Mouse (Mus musculus): ENCODE measurements around the gene Rhobtb1. TPM values are rescaled to one million over a fixed set of nuclear protein-coding genes. Genes with fewer than 3 reads are reported as not detected.
A peak's percentile ranks its signal among the peaks of the same experiment; 100 is the strongest.

Gene Rhobtb1
- polyA plus RNA-seq, 1 experiment from 2014 or later, result 26.6 TPM

DNA sequence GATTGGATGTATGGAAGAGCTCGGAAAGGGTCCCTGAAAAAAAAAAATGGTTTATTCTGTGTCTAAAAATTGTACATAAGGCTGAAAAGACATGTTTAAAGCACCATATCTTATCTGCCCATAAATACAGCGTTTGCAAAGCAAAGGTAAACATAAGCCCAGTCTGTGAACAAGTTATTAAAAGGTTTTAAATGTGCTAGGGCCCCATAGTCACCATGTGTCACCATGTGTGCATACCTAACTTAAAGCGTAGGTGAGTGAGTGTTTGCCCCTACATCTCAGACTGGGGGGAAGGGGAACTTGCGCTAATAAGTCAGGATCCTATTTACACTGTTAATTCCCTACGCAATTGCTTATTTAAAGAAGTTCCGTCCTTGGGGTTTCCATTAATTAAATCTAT lies 5.2 kb downstream of the Rhobtb1 start:
- Histone ChIP-seq H3K9me3 (ENCODE audit: control insufficient read depth, low read length) (no peaks in the 10 kb centered on the region), H3K4me3 (ENCODE audit: low read length) (no peak overlapping the region), H3K27me3 (ENCODE audit: control insufficient read depth, insufficient read depth, low read length) (no peaks in the 10 kb centered on the region), H3K4me1 (ENCODE audit: control insufficient read depth, insufficient read depth, low read length) (no peaks in the 10 kb centered on the region), H3K36me3 (ENCODE audit: control insufficient read depth, insufficient read depth, low read length) (no peaks in the 10 kb centered on the region), H3K27ac (ENCODE audit: low read depth, low read length) (no peak overlapping the region), H3K9ac (ENCODE audit: low read depth, low read length) (no peak overlapping the region), H3K4me2 (replicated peaks; ENCODE audit: low read depth, low read length) (no peak overlapping the region)
- ATAC-seq (ENCODE audit: low FRiP score, low TSS enrichment), result no peak
- 79% methylated on average over 6 of the region's 6 CpGs for WGBS

DNA sequence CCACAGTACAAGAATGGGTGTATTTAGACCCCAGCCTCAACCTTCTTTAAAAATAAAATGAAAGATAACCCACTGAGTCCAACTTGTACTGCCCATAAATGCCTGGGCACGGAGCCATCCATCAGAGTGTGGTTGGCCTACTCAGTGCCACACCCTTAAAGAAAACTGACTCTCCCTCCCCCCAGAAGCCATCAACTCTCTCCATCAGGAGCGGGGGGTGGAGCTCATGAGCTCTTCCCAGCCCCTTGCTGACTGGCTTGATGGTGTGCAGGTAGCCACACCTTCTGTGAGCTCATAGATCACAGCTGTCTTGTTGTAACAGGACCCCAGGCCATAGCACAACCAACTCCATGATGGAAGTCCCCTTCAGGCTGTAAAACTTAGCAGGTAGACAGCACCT lies 6.2 kb downstream of the Rhobtb1 start:
- no peaks in the 10 kb centered on the region for H3K9me3 ChIP-seq (ENCODE audit: control insufficient read depth, low read length)
- no peak overlapping the region for H3K4me3 ChIP-seq (ENCODE audit: low read length)
- no peaks in the 10 kb centered on the region for H3K27me3 ChIP-seq (ENCODE audit: control insufficient read depth, insufficient read depth, low read length)
- 61% methylated on average over 2 of the region's 2 CpGs for WGBS
- no peak for ATAC-seq (ENCODE audit: low FRiP score, low TSS enrichment)
- no peak overlapping the region for H3K9ac ChIP-seq (ENCODE audit: low read depth, low read length)
- H3K4me2 ChIP-seq (replicated peaks; ENCODE audit: low read depth, low read length), result no peak overlapping the region
- no peaks in the 10 kb centered on the region for H3K4me1 ChIP-seq (ENCODE audit: control insufficient read depth, insufficient read depth, low read length)
- H3K27ac ChIP-seq (ENCODE audit: low read depth, low read length), result no peak overlapping the region
- no peaks in the 10 kb centered on the region for H3K36me3 ChIP-seq (ENCODE audit: control insufficient read depth, insufficient read depth, low read length)

DNA sequence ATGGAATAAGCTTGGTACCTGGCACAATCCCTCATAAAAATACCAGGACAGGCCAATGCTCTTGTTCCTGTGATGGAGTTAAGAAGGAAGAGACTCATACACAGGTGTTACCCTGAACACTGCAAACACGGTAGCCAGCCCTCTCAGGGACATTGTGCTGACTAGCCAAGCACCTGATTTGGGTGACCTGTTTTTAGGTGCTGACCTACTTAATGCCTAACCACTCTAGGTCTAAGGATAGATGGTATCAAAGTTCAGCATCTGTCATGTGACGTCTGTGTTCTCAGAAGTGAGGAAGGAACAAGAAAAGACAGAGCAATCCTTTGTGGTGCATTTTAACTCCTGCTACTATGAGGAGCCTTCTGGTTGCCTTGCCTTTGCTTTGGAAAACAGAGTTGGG lies 9.6 kb downstream of the Rhobtb1 start:
- Histone ChIP-seq H3K4me3 (ENCODE audit: low read length) (no peak overlapping the region), H3K9me3 (ENCODE audit: control insufficient read depth, low read length) (no peaks in the 10 kb centered on the region), H3K27ac (ENCODE audit: low read depth, low read length) (no peak overlapping the region), H3K36me3 (ENCODE audit: control insufficient read depth, insufficient read depth, low read length) (no peaks in the 10 kb centered on the region), H3K4me2 (replicated peaks; ENCODE audit: low read depth, low read length) (no peak overlapping the region), H3K9ac (ENCODE audit: low read depth, low read length) (no peak overlapping the region), H3K4me1 (ENCODE audit: control insufficient read depth, insufficient read depth, low read length) (no peaks in the 10 kb centered on the region), H3K27me3 (ENCODE audit: control insufficient read depth, insufficient read depth, low read length) (no peaks in the 10 kb centered on the region)
- no peak for ATAC-seq (ENCODE audit: low FRiP score, low TSS enrichment)
- 84% methylated on average over 2 of the region's 2 CpGs for WGBS

DNA sequence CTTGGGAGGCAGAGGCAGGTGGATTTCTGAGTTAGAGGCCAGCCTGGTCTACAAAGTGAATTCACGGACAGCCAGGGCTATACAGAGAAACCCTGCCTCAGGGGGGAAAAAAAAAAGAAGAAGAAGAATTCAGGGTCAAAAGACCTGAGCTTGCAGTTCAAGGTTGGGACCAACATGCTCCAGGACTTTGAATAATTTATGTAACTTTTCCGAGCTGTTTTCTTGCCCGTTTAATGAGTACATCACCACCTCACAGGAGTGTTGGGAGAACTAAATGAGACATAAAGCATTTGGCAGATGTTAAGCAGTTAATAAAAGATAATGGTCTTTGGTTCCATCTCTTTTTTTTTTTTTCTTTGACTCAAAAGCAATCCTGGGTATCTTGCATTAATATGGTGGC lies 10.3 kb downstream of the Rhobtb1 start:
- no peak overlapping the region for H3K4me3 ChIP-seq (ENCODE audit: low read length)
- H3K27me3 ChIP-seq (ENCODE audit: control insufficient read depth, insufficient read depth, low read length), result no peaks in the 10 kb centered on the region
- no peak overlapping the region for H3K27ac ChIP-seq (ENCODE audit: low read depth, low read length)
- 79% methylated on average over 3 of the region's 3 CpGs for WGBS
- no peak for ATAC-seq (ENCODE audit: low FRiP score, low TSS enrichment)
- 0 out of 2 replicates have a peak, but pooled peaks cover 3% of the 10 kb centered on the region for H3K4me1 ChIP-seq (ENCODE audit: control insufficient read depth, insufficient read depth, low read length)
- no peaks in the 10 kb centered on the region for H3K9me3 ChIP-seq (ENCODE audit: control insufficient read depth, low read length)
- H3K36me3 ChIP-seq (ENCODE audit: control insufficient read depth, insufficient read depth, low read length), result no peaks in the 10 kb centered on the region
- H3K9ac ChIP-seq (ENCODE audit: low read depth, low read length), result no peak overlapping the region
- H3K4me2 ChIP-seq (replicated peaks; ENCODE audit: low read depth, low read length), result no peak overlapping the region

DNA sequence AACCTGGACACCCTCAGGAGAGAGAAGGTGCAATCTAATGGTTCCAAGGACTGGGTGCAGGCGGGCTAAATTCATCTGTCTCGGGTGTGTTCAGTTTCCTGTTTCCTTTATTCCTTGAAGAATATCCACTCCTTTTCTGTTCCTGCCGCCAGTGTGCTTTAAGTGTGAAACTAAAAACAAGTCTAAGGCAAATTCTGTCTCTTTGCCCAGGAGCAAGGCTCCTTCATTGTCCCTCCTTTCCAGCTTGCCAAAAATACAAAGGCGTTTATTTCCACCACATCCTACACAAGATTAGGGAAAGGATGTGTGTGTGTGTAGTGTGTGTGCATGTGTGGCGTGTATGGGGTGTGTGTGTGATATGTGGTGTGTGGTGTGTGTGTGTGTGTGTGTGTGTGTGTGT lies 11.3 kb downstream of the Rhobtb1 start:
- no peak for ATAC-seq (ENCODE audit: low FRiP score, low TSS enrichment)
- Histone ChIP-seq H3K36me3 (ENCODE audit: control insufficient read depth, insufficient read depth, low read length) (no peaks in the 10 kb centered on the region), H3K9me3 (ENCODE audit: control insufficient read depth, low read length) (no peaks in the 10 kb centered on the region), H3K4me3 (ENCODE audit: low read length) (no peak overlapping the region), H3K27ac (ENCODE audit: low read depth, low read length) (no peak overlapping the region), H3K4me1 (ENCODE audit: control insufficient read depth, insufficient read depth, low read length) (0 out of 2 replicates have a peak, but pooled peaks cover 6% of the 10 kb centered on the region), H3K27me3 (ENCODE audit: control insufficient read depth, insufficient read depth, low read length) (no peaks in the 10 kb centered on the region), H3K4me2 (replicated peaks; ENCODE audit: low read depth, low read length) (no peak overlapping the region), H3K9ac (ENCODE audit: low read depth, low read length) (no peak overlapping the region)
- 82% methylated on average over 5 of the region's 5 CpGs for WGBS

DNA sequence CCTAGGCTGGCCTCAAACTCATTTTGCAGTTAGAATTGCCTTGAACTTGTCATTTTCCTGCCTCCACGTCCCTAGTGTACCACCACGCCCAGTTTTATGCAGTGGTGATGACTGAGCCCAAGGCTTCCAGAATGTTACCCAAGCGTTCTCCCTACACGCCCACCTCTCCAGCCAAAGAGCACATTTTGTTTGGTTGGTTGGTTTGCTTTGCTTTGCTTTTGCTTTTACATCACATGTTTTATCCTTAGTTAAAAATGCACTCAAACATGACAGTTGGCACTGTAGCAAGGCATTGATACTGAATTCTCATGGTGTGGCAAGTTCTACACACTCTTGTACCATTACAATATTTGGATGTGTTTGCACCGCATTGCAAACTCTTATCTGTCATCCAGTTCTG lies 12.0 kb downstream of the Rhobtb1 start:
- Histone ChIP-seq H3K9ac (ENCODE audit: low read depth, low read length) (no peak overlapping the region), H3K4me1 (ENCODE audit: control insufficient read depth, insufficient read depth, low read length) (0 out of 2 replicates have a peak, but pooled peaks cover 6% of the 10 kb centered on the region), H3K4me2 (replicated peaks; ENCODE audit: low read depth, low read length) (no peak overlapping the region), H3K9me3 (ENCODE audit: control insufficient read depth, low read length) (no peaks in the 10 kb centered on the region), H3K36me3 (ENCODE audit: control insufficient read depth, insufficient read depth, low read length) (no peaks in the 10 kb centered on the region), H3K27me3 (ENCODE audit: control insufficient read depth, insufficient read depth, low read length) (no peaks in the 10 kb centered on the region), H3K4me3 (ENCODE audit: low read length) (no peak overlapping the region), H3K27ac (ENCODE audit: low read depth, low read length) (no peak overlapping the region)
- WGBS, result 83% methylated on average over 5 of the region's 5 CpGs
- ATAC-seq (ENCODE audit: low FRiP score, low TSS enrichment), result no peak

DNA sequence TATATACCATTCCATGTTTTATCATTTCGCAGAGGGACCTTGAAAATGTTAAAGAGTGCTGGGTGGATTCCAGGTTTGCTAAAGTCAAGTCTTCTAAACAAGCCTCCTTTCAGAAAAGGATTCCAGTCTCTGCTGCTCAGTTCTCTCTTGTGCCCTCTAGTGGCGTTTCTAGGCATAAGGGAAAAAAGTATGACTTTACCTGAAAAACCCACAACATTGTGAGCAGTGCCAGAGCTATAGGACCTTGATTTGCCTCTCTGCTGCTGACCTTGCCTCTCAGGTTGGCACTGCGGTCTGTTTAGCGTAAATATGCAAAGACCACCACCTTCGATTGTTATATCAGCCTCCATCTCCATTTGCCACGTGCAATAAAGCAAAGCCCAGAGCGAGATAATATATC lies 13.9 kb downstream of the Rhobtb1 start:
- H3K9ac ChIP-seq (ENCODE audit: low read depth, low read length), result no peak overlapping the region
- H3K4me3 ChIP-seq (ENCODE audit: low read length), result no peak overlapping the region
- H3K36me3 ChIP-seq (ENCODE audit: control insufficient read depth, insufficient read depth, low read length), result no peaks in the 10 kb centered on the region
- WGBS, result 60% methylated on average over 7 of the region's 7 CpGs
- H3K9me3 ChIP-seq (ENCODE audit: control insufficient read depth, low read length), result no peaks in the 10 kb centered on the region
- no peaks in the 10 kb centered on the region for H3K27me3 ChIP-seq (ENCODE audit: control insufficient read depth, insufficient read depth, low read length)
- H3K27ac ChIP-seq (ENCODE audit: low read depth, low read length), result peak overlapping the region; percentile 56; the same call in 1 of the 2 replicates
- no peak for ATAC-seq (ENCODE audit: low FRiP score, low TSS enrichment)
- no peak overlapping the region for H3K4me2 ChIP-seq (replicated peaks; ENCODE audit: low read depth, low read length)
- 0 out of 2 replicates have a peak, but pooled peaks cover 6% of the 10 kb centered on the region for H3K4me1 ChIP-seq (ENCODE audit: control insufficient read depth, insufficient read depth, low read length)

DNA sequence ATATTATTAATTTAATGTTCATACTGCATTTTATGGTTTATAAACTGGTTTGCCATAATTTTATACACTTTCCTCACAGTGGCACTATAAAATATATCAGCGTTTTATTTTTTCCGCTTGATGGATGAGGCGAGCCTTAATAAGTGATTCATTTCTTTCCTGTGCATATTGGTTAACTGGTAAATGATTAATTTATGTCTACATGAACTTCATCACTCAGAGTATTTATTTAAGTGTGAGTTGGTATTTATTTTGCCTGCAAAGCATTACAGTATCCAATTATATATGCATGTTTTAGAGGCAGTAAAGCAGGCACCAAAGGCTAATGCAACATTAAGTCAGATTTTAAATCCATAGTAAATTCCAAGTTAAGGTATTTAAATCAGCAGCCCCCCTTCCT lies 14.6 kb downstream of the Rhobtb1 start:
- H3K27me3 ChIP-seq (ENCODE audit: control insufficient read depth, insufficient read depth, low read length), result no peaks in the 10 kb centered on the region
- H3K9me3 ChIP-seq (ENCODE audit: control insufficient read depth, low read length), result no peaks in the 10 kb centered on the region
- no peak overlapping the region for H3K27ac ChIP-seq (ENCODE audit: low read depth, low read length)
- no peak for ATAC-seq (ENCODE audit: low FRiP score, low TSS enrichment)
- 57% methylated on average over 3 of the region's 3 CpGs for WGBS
- H3K4me1 ChIP-seq (ENCODE audit: control insufficient read depth, insufficient read depth, low read length), result 0 out of 2 replicates have a peak, but pooled peaks cover 6% of the 10 kb centered on the region
- no peak overlapping the region for H3K4me3 ChIP-seq (ENCODE audit: low read length)
- H3K9ac ChIP-seq (ENCODE audit: low read depth, low read length), result no peak overlapping the region
- H3K4me2 ChIP-seq (replicated peaks; ENCODE audit: low read depth, low read length), result no peak overlapping the region
- H3K36me3 ChIP-seq (ENCODE audit: control insufficient read depth, insufficient read depth, low read length), result no peaks in the 10 kb centered on the region

DNA sequence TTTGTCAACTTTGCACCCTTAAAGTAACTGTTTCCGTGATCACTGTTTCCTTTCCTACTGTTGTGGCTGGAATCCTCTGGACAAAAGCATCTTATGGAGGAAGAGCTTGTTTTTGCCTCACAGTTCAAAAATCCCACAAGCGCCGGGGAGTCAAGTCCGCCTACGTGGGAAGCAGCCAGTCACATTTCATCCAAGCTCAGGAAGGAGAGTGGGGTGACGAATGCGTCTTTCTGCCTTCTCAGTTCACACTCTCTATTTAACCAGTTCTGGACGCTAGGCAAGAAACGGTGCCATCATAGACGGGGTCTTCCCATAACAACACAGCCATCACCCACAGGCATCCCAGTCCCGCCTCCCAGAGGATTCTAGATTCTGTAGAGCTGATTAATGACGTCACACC lies 15.3 kb downstream of the Rhobtb1 start:
- H3K4me2 ChIP-seq (replicated peaks; ENCODE audit: low read depth, low read length), result no peak overlapping the region; the same call in 1 of the 2 replicates

More for the DNA sequence above, 15.3 kb downstream of the Rhobtb1 start:
- Histone ChIP-seq H3K9me3 (ENCODE audit: control insufficient read depth, low read length) (no peaks in the 10 kb centered on the region), H3K36me3 (ENCODE audit: control insufficient read depth, insufficient read depth, low read length) (no peaks in the 10 kb centered on the region), H3K4me3 (ENCODE audit: low read length) (no peak overlapping the region), H3K27me3 (ENCODE audit: control insufficient read depth, insufficient read depth, low read length) (no peaks in the 10 kb centered on the region), H3K4me1 (ENCODE audit: control insufficient read depth, insufficient read depth, low read length) (0 out of 2 replicates have a peak, but pooled peaks cover 6% of the 10 kb centered on the region), H3K9ac (ENCODE audit: low read depth, low read length) (no peak overlapping the region), H3K27ac (ENCODE audit: low read depth, low read length) (peak overlapping the region; percentile 24; the same call in 1 of the 2 replicates)
- WGBS, result 71% methylated on average over 12 of the region's 12 CpGs
- ATAC-seq (ENCODE audit: low FRiP score, low TSS enrichment), result no peak; the same call in 1 of the 2 replicates
